Mouse (Mus musculus) limb, embryonic 12.5 days (tissue): ENCODE results near the gene Prlh. TPM values are rescaled to one million over a fixed set of nuclear protein-coding genes. Genes with fewer than 3 reads are reported as not detected.

Experiments used
- ATAC-seq: fragments of 200-750 bp; cut with Nextera tagmentation; 2 replicates; pipeline ENCODE4 v1.8.0; 2017; ENCODE audit warnings: low read depth, moderate TSS enrichment; ENCODE audit not compliant: insufficient number of reproducible peaks, insufficient read depth, low FRiP score, low TSS enrichment
- H3K27ac ChIP-seq: fragments of 300-500 bp; sonication (generic); 2 replicates; pipeline ENCODE4 v1.5.1; 2016; ENCODE audit warnings: mild to moderate bottlenecking, moderate library complexity
- H3K27me3 ChIP-seq: fragments of 300-500 bp; sonication (generic); 2 replicates; pipeline ENCODE4 v1.6.1; 2016; ENCODE audit warnings: mild to moderate bottlenecking, moderate library complexity
- H3K36me3 ChIP-seq: fragments of 300-500 bp; sonication (generic); 2 replicates; pipeline ENCODE4 v1.6.1; 2016; ENCODE audit warnings: mild to moderate bottlenecking, moderate library complexity
- H3K4me1 ChIP-seq: fragments of 300-500 bp; sonication (generic); replicated peaks from 2 replicates; pipeline ENCODE4 v1.6.1; 2016
- H3K4me2 ChIP-seq: fragments of 300-500 bp; sonication (generic); 2 replicates; pipeline ENCODE4 v1.6.1; 2016; ENCODE audit warnings: mild to moderate bottlenecking, moderate library complexity
- H3K4me3 ChIP-seq: fragments of 300-500 bp; sonication (generic); replicated peaks from 2 replicates; pipeline ENCODE4 v1.5.1; 2016; ENCODE audit warnings: mild to moderate bottlenecking
- H3K9ac ChIP-seq: fragments of 300-500 bp; sonication (generic); replicated peaks from 2 replicates; pipeline ENCODE4 v1.6.1; 2016; ENCODE audit warnings: mild to moderate bottlenecking, moderate library complexity
- H3K9me3 ChIP-seq: fragments of 300-500 bp; sonication (generic); 2 replicates; pipeline ENCODE4 v1.6.1; 2016; ENCODE audit warnings: mild to moderate bottlenecking, moderate library complexity
- WGBS: fragments of 180-500 bp; shearing (Covaris S2); methylation state at CpG from one replicate; pipeline ENCODE4 v1.1.7; 2016; 5-methylcytosine and 5-hydroxymethylcytosine counted together
- polyA plus RNA-seq: library from polyadenylated mRNA; unstranded; fragments of >200 nt; fragmentation: Nextera tagmentation; extraction: Ambion mirVana; gene quantifications from 2 replicates; pipeline ENCODE4 v1.2.1, GENCODE M21; 2016

The Prlh gene
- polyA plus RNA-seq, 1 experiment from 2014 or later = not detected

- no peak overlapping the region for H3K9ac ChIP-seq
- H3K27ac ChIP-seq = no peak overlapping the region
- peaks cover 7% of the 10 kb centered on the region; the same call in 1 of the 2 replicates for H3K27me3 ChIP-seq
- H3K36me3 ChIP-seq = no peaks in the 10 kb centered on the region
- H3K9me3 ChIP-seq = no peaks in the 10 kb centered on the region
- no peak overlapping the region for H3K4me2 ChIP-seq
- H3K4me1 ChIP-seq = peaks cover 7% of the 10 kb centered on the region; the same call in 1 of the 2 replicates
- no peak overlapping the region for H3K4me3 ChIP-seq
- no peak for ATAC-seq
- WGBS = 73% methylated on average over 11 of the region's 11 CpGs
Observed at GRCm38 (mm10) chr1:90953688-90954087, 780 bp downstream of the Prlh start.

DNA sequence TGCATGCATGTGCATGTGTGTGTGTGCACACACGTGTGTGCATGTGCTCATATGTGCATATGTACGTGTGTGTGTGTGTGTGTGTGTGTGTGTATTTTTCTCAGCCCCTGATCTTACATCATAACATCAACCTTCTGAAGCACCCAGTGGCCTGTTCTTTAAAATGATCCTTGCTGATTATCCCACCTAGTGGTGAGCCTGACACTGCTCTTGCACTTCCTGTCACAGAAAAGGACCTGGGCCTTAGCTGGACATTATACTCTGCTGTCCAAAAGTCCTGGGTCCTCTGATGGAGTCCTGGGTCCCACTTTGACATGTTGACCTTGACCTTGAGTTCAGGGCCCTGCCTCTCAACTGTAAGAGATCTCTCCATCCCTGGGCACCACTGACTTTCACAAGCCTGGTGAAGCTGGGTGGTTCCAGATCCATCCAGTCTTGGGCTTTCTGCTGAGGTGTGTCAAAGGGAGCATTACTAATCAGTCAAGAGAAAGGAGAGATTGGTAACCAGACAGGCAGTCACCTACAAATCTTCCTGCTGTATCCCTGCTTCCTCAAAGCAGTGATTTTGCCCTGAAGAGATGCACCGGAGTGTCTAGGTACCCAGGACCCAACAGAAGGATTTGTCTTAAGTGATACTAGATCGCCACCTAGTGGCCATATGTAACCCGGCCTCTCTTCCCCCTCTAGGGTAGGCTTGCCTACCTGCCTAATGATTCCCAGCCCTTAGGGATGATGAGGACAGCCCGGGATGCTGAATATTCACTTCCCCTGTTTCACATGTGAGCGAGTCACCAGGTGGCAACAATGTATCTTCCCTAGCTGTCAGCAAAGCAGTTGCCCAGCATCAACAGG, 3.6 kb downstream of the Prlh start:
- Histone ChIP-seq H3K27ac (no peak overlapping the region), H3K4me1 (peaks cover 7% of the 10 kb centered on the region; the same call in 1 of the 2 replicates), H3K9me3 (no peaks in the 10 kb centered on the region), H3K4me3 (no peak overlapping the region), H3K27me3 (peaks cover 21% of the 10 kb centered on the region; the same call in 1 of the 2 replicates), H3K36me3 (no peaks in the 10 kb centered on the region), H3K9ac (no peak overlapping the region), H3K4me2 (no peak overlapping the region)
- WGBS = 31% methylated on average over 7 of the region's 7 CpGs
- ATAC-seq = peak; percentile 69

- H3K4me2 ChIP-seq = no peak overlapping the region
- no peak for ATAC-seq
- H3K36me3 ChIP-seq = no peaks in the 10 kb centered on the region
- peaks cover 31% of the 10 kb centered on the region for H3K27me3 ChIP-seq
- no peak overlapping the region for H3K9ac ChIP-seq
- peaks cover 10% of the 10 kb centered on the region; the same call in 1 of the 2 replicates for H3K4me1 ChIP-seq
- H3K4me3 ChIP-seq = no peak overlapping the region
- H3K27ac ChIP-seq = no peak overlapping the region
- H3K9me3 ChIP-seq = no peaks in the 10 kb centered on the region
- WGBS = 47% methylated on average over 4 of the region's 4 CpGs
Observed at GRCm38 (mm10) chr1:90962526-90962925, 9.6 kb downstream of the Prlh start.

DNA sequence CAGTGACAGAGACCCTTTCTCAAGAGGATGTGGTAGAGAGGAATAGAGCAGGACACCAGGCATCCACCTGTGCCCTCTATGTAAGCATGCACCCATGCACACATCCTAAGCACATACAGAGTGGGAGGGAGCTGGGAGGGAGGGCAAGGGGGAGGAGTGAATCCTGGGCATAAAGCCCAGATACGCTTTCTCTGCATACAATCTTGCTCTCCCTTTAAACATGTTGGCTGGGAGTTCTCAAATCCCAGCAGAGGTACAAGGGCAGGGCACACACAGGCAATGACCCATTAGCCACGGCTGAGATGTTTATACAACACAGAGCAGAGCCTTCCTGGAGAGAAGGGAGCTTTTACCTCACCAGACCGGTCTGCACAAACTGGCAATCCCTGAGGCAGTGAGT, 10.1 kb downstream of the Prlh start:
- Histone ChIP-seq H3K9ac (no peak overlapping the region), H3K9me3 (no peaks in the 10 kb centered on the region), H3K4me3 (no peak overlapping the region), H3K4me1 (peaks cover 10% of the 10 kb centered on the region; the same call in 1 of the 2 replicates), H3K27ac (no peak overlapping the region), H3K27me3 (peaks cover 31% of the 10 kb centered on the region), H3K36me3 (no peaks in the 10 kb centered on the region), H3K4me2 (no peak overlapping the region)
- ATAC-seq = no peak
- WGBS = 23% methylated on average over 3 of the region's 3 CpGs

DNA sequence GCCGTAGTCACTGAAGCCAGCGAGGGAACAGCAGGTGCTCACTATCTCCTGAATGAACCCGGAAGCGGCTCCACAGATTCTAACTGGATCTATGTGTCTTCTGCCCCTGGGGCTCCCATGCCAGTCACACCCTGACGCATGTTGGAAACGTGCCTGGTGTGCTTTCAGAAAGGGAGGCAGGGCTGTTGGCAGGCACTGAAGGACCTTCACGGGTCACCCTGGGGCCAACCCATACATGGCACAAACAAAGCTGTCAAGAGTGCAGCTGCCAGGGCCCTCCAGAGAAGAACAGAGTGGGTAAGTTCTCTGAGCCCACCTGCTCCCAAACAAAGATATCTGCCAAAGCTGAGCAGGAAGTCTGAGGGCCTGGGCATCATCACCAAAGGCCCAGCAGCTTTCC, 14.7 kb downstream of the Prlh start:
- no peak overlapping the region for H3K9ac ChIP-seq
- H3K4me3 ChIP-seq = no peak overlapping the region
- no peak overlapping the region for H3K27ac ChIP-seq
- H3K4me2 ChIP-seq = no peak overlapping the region
- ATAC-seq = no peak
- H3K9me3 ChIP-seq = no peaks in the 10 kb centered on the region
- WGBS = 75% methylated on average over 7 of the region's 7 CpGs
- H3K27me3 ChIP-seq = peaks cover 12% of the 10 kb centered on the region
- no peaks in the 10 kb centered on the region for H3K36me3 ChIP-seq
- peaks cover 35% of the 10 kb centered on the region for H3K4me1 ChIP-seq

DNA sequence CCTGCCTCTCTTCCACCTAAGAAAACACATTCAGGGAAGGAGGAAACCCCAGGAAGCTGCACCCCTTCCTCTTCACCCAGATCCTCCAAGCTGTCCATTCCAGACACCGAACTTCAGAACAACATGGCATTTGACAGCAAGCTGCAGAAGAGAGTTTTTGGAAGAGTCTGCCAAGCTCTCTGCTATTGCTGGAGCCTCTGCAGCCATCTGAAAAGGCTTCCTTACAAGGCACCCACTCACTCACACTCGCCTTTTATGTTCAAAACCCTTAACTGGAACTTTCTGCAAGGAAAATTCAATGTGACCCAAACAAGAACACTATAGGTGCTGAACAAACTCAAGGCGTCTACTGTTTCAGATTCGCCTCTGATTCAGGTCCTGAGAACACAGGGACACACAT, 15.7 kb downstream of the Prlh start:
- peaks cover 36% of the 10 kb centered on the region for H3K4me1 ChIP-seq
- peaks cover 14% of the 10 kb centered on the region for H3K27me3 ChIP-seq
- peak overlapping the region; percentile 34; the same call in 1 of the 2 replicates for H3K4me2 ChIP-seq
- WGBS = 86% methylated on average over 4 of the region's 4 CpGs
- ATAC-seq = no peak
- no peaks in the 10 kb centered on the region for H3K9me3 ChIP-seq
- no peak overlapping the region for H3K9ac ChIP-seq
- H3K36me3 ChIP-seq = no peaks in the 10 kb centered on the region
- H3K27ac ChIP-seq = no peak overlapping the region
- H3K4me3 ChIP-seq = no peak overlapping the region

DNA sequence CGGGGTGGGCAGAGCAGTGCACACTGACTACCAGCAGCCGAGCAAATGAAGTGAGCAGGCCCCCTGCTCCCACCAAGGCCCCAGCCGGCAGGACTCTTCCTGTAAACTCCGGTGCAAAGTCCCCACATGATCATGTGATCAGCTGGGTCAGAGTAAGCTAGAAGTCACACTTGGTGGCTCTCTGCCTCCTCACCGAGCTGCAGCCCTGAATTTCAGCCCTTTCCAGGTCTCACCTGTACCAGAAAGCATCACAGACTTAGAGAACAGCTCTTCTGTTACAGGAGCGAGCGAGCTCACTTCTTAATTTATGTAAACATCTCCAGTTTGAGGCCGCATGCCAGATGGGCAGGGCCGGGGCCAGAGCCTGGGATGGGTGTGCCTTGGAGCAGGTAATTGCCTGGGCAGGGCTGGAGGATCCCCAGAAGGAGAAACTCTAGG, 16.5 kb downstream of the Prlh start, which contains the start of gene Rab17:
TSS of gene Rab17 (minus strand) at position 315 of the 438 bp plus-strand sequence.
- Histone ChIP-seq H3K4me1 (peaks cover 38% of the 10 kb centered on the region), H3K9ac (no peak within 1 kb of the TSS; the same call in 1 of the 2 replicates), H3K36me3 (no peaks in the 10 kb centered on the region), H3K27ac (peak within 1 kb of the TSS; percentile 41; the same call in 1 of the 2 replicates), H3K4me3 (no peak within 1 kb of the TSS), H3K27me3 (peaks cover 11% of the 10 kb centered on the region), H3K4me2 (peak within 1 kb of the TSS; percentile 34; the same call in 1 of the 2 replicates), H3K9me3 (no peaks in the 10 kb centered on the region)
- ATAC-seq = no peak
- WGBS = 21% methylated on average over 9 of the region's 9 CpGs

DNA sequence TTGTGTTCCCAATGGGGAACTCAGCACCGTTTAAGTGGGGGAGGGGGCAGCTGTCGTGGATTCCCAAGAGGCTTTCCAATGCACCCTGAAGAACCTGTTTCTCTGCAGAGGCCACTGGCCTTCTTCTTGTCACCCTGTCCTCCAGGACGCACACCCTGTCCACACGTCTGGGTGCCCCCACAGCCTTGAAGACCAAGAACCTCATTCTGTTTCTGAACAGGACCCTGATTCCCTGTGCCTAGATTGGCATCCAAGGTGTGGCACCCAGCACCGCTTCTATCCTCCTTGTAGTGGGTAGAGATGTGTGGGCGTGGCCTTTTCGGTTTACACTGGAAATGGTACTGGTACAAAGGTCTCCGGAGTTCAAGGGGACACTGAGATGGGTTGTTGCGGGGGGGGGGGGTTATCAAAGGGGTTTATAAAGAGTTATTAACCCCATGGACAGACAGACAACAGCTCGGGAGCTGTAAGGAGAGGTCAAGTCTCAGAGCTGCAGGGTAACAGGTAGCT, 17.0 kb downstream of the Prlh start:
- Histone ChIP-seq H3K27me3 (peaks cover 11% of the 10 kb centered on the region), H3K4me3 (no peak overlapping the region), H3K9ac (no peak overlapping the region), H3K36me3 (no peaks in the 10 kb centered on the region), H3K27ac (no peak overlapping the region), H3K9me3 (no peaks in the 10 kb centered on the region), H3K4me1 (peaks cover 41% of the 10 kb centered on the region), H3K4me2 (no peak overlapping the region)
- no peak for ATAC-seq
- 77% methylated on average over 10 of the region's 10 CpGs for WGBS

- no peaks in the 10 kb centered on the region for H3K9me3 ChIP-seq
- 27% methylated on average over 9 of the region's 9 CpGs for WGBS
- 0 out of 2 replicates have a peak overlapping the region, but pooled peaks have one; percentile 11 for H3K4me2 ChIP-seq
- H3K4me1 ChIP-seq = peaks cover 42% of the 10 kb centered on the region
- H3K36me3 ChIP-seq = no peaks in the 10 kb centered on the region
- H3K9ac ChIP-seq = 0 out of 2 replicates have a peak overlapping the region, but pooled peaks have one; percentile 13
- peak; percentile 71; the same call in 1 of the 2 replicates for ATAC-seq
- H3K4me3 ChIP-seq = no peak overlapping the region
- H3K27me3 ChIP-seq = peaks cover 7% of the 10 kb centered on the region; the same call in 1 of the 2 replicates
- no peak overlapping the region for H3K27ac ChIP-seq
Observed at GRCm38 (mm10) chr1:90972911-90973573, 20.1 kb downstream of the Prlh start.

DNA sequence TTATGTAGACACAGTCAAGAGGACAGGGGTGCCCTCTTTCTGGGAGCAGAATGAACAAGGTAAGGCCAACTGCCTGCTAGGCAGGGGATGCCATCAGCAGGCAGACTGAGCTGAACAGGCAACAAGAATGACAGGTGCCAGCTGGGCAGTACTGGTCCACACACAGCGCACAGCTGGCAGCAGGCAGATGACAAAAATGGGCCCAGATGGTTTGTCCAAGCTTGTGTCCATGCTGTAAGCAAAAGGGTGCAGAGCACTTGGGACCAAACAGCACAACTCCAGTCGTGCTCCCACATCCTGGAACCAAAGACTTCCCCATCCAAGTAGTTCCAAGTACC, 20.6 kb downstream of the Prlh start:
- Histone ChIP-seq H3K9me3 (no peaks in the 10 kb centered on the region), H3K4me2 (no peak overlapping the region), H3K4me3 (no peak overlapping the region), H3K27me3 (peaks cover 7% of the 10 kb centered on the region; the same call in 1 of the 2 replicates), H3K36me3 (no peaks in the 10 kb centered on the region), H3K27ac (no peak overlapping the region), H3K9ac (no peak overlapping the region), H3K4me1 (peaks cover 41% of the 10 kb centered on the region)
- WGBS = 81% methylated on average over 2 of the region's 2 CpGs
- ATAC-seq = 0 out of 2 replicates have a peak, but pooled peaks have one; percentile 9
